Mouse (Mus musculus) forebrain, embryonic 15.5 days (tissue): ENCODE measurements around the gene Mtus2. TPM values are rescaled to one million over a fixed set of nuclear protein-coding genes. Genes with fewer than 3 reads are reported as not detected.
A peak's percentile ranks its signal among the peaks of the same experiment; 100 is the strongest.

Experiments
- ATAC-seq: fragments of 200-750 bp; cut with Nextera tagmentation; replicated peaks from 2 replicates; pipeline ENCODE4 v1.8.0; 2017; ENCODE audit warnings: mild to moderate bottlenecking, moderate TSS enrichment, moderate library complexity
- H3K27ac ChIP-seq: fragments of 300-500 bp; sonication (generic); replicated peaks from 2 replicates; pipeline ENCODE4 v1.5.1; 2015; ENCODE audit warnings: mild to moderate bottlenecking, inconsistent platforms
- H3K27me3 ChIP-seq: fragments of 300-500 bp; sonication (generic); 2 replicates; pipeline ENCODE4 v1.6.1; 2015; ENCODE audit warnings: inconsistent platforms
- H3K36me3 ChIP-seq: fragments of 300-500 bp; sonication (generic); 2 replicates; pipeline ENCODE4 v1.6.1; 2015; ENCODE audit warnings: mild to moderate bottlenecking, inconsistent platforms
- H3K4me1 ChIP-seq: fragments of 300-500 bp; sonication (generic); 2 replicates; pipeline ENCODE4 v1.6.1; 2015; ENCODE audit warnings: inconsistent platforms
- H3K4me2 ChIP-seq: fragments of 300-500 bp; sonication (generic); replicated peaks from 2 replicates; pipeline ENCODE4 v1.6.1; 2015; ENCODE audit warnings: mild to moderate bottlenecking, inconsistent platforms
- H3K4me3 ChIP-seq: fragments of 300-500 bp; sonication (generic); 2 replicates; pipeline ENCODE4 v1.5.1; 2015; ENCODE audit warnings: mild to moderate bottlenecking, inconsistent platforms
- H3K9ac ChIP-seq: fragments of 300-500 bp; sonication (generic); replicated peaks from 2 replicates; pipeline ENCODE4 v1.6.1; 2015; ENCODE audit warnings: mild to moderate bottlenecking, inconsistent platforms
- H3K9me3 ChIP-seq: fragments of 300-500 bp; sonication (generic); 2 replicates; pipeline ENCODE4 v1.6.1; 2016; ENCODE audit warnings: inconsistent platforms
- WGBS: fragments of 180-500 bp; shearing (Covaris S2); methylation state at CpG from one replicate; pipeline ENCODE4 v1.1.7; 2015; ENCODE audit warnings: mixed read lengths; 5-methylcytosine and 5-hydroxymethylcytosine counted together
- polyA plus RNA-seq: library from polyadenylated mRNA; unstranded; fragments of >200 nt; fragmentation: Nextera tagmentation; extraction: Ambion mirVana; gene quantifications from 2 replicates; pipeline ENCODE4 v1.2.1, GENCODE M21; 2015

Mtus2 gene
- polyA plus RNA-seq, 1 experiment from 2014 or later = 20.0 TPM

- no peaks in the 10 kb centered on the region for H3K4me1 ChIP-seq
- H3K4me3 ChIP-seq = no peak overlapping the region
- 49% methylated on average over 10 of the region's 10 CpGs for WGBS
- ATAC-seq = no peak
- H3K9ac ChIP-seq = no peak overlapping the region
- no peak overlapping the region for H3K27ac ChIP-seq
- H3K36me3 ChIP-seq = no peaks in the 10 kb centered on the region
- H3K4me2 ChIP-seq = no peak overlapping the region
- no peaks in the 10 kb centered on the region for H3K9me3 ChIP-seq
- H3K27me3 ChIP-seq = no peaks in the 10 kb centered on the region
These were observed 137.5 kb downstream of the Mtus2 start for GRCm38 (mm10) chr5:148094640-148095039.

DNA sequence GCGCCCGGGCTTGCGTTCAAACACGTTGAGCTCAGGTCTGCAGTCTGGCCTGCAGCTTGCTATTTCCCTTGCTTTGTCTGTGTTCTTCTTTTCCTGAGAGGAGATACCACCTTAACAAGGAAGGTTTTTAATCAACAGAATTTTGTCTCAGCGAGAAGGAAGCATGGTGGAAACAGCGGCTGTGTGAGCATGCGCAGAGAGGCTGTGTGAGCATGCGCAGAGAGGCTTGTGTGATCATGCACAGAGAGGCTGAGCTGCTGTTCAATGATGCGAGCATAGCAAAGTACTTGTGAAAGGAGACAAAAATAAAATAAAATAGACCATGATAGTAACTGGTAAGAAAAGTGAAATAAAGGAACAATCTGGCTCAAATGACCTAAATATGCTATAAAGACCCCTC lies 142.2 kb downstream of the Mtus2 start:
- H3K4me2 ChIP-seq = no peak overlapping the region
- H3K9me3 ChIP-seq = no peaks in the 10 kb centered on the region
- no peak overlapping the region for H3K9ac ChIP-seq
- H3K27me3 ChIP-seq = no peaks in the 10 kb centered on the region
- H3K4me3 ChIP-seq = no peak overlapping the region
- no peak overlapping the region for H3K27ac ChIP-seq
- WGBS = 94% methylated on average over 9 of the region's 9 CpGs
- H3K4me1 ChIP-seq = no peaks in the 10 kb centered on the region
- ATAC-seq = no peak
- no peaks in the 10 kb centered on the region for H3K36me3 ChIP-seq

DNA sequence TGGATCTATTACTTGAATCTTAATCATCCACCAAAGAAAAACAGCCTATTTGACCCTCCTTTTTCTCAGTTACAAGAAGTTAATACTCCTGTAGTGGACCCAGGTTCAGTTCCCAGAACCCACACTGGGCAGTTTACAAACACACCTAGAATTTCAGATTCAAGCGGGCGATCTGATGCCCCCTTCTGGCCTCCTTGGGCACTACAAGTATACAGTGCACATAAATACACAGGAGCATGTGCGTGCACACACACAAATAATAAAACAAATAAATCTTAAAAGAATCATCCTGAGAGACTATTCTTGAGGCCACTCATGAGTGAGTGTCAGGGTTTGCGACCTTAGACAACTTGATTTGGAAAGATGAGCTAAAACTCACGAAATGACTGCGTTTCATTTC lies 150.2 kb downstream of the Mtus2 start:
- no peak overlapping the region for H3K4me3 ChIP-seq
- H3K36me3 ChIP-seq = no peaks in the 10 kb centered on the region
- no peaks in the 10 kb centered on the region for H3K9me3 ChIP-seq
- no peaks in the 10 kb centered on the region for H3K27me3 ChIP-seq
- H3K4me2 ChIP-seq = no peak overlapping the region
- H3K9ac ChIP-seq = no peak overlapping the region
- no peak for ATAC-seq
- 93% methylated on average over 6 of the region's 6 CpGs for WGBS
- 0 out of 2 replicates have a peak, but pooled peaks cover 3% of the 10 kb centered on the region for H3K4me1 ChIP-seq
- H3K27ac ChIP-seq = no peak overlapping the region

DNA sequence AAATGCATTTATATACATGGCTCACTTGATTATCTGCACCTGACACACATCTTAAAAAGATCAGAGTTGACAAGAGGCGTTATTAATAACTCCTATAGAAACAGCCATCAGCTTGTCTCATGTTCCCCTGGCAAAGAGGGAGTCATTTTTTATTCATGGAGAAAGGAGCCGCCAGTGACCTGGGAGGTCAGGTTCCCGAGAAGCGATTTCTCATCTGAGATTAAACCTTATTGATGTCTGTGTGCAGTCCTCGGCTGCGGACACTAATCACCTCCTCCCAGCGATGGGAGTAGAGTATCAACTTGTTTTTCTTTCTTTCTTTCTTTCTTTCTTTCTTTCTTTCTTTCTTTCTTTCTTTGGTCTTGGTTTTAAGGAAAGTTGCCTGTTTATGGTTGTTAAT lies 150.8 kb downstream of the Mtus2 start:
- Histone ChIP-seq H3K36me3 (no peaks in the 10 kb centered on the region), H3K4me1 (0 out of 2 replicates have a peak, but pooled peaks cover 3% of the 10 kb centered on the region), H3K27me3 (no peaks in the 10 kb centered on the region), H3K27ac (no peak overlapping the region), H3K9me3 (no peaks in the 10 kb centered on the region), H3K9ac (no peak overlapping the region), H3K4me2 (no peak overlapping the region), H3K4me3 (no peak overlapping the region)
- no peak for ATAC-seq
- WGBS = 51% methylated on average over 7 of the region's 7 CpGs

GRCm38 (mm10) chr5:148108314-148108713 lies 151.2 kb downstream of the Mtus2 start:
- 57% methylated on average over 9 of the region's 9 CpGs for WGBS
- 0 out of 2 replicates have a peak, but pooled peaks cover 3% of the 10 kb centered on the region for H3K4me1 ChIP-seq
- no peaks in the 10 kb centered on the region for H3K36me3 ChIP-seq
- no peak overlapping the region for H3K4me3 ChIP-seq
- no peaks in the 10 kb centered on the region for H3K27me3 ChIP-seq
- no peak for ATAC-seq
- H3K9me3 ChIP-seq = no peaks in the 10 kb centered on the region
- no peak overlapping the region for H3K9ac ChIP-seq
- no peak overlapping the region for H3K27ac ChIP-seq
- no peak overlapping the region for H3K4me2 ChIP-seq

GRCm38 (mm10) chr5:148115207-148115817 lies 158.2 kb downstream of the Mtus2 start:
- no peak overlapping the region for H3K27ac ChIP-seq
- no peaks in the 10 kb centered on the region for H3K9me3 ChIP-seq
- peak; percentile 71 for ATAC-seq
- no peak overlapping the region for H3K9ac ChIP-seq
- no peak overlapping the region for H3K4me2 ChIP-seq
- H3K36me3 ChIP-seq = no peaks in the 10 kb centered on the region
- no peaks in the 10 kb centered on the region for H3K27me3 ChIP-seq
- H3K4me3 ChIP-seq = no peak overlapping the region
- WGBS = 38% methylated on average over 15 of the region's 15 CpGs
- H3K4me1 ChIP-seq = 0 out of 2 replicates have a peak, but pooled peaks cover 6% of the 10 kb centered on the region

GRCm38 (mm10) chr5:148124354-148124753 lies 167.2 kb downstream of the Mtus2 start:
- Histone ChIP-seq H3K9me3 (no peaks in the 10 kb centered on the region), H3K4me3 (no peak overlapping the region), H3K36me3 (no peaks in the 10 kb centered on the region), H3K27ac (no peak overlapping the region), H3K9ac (no peak overlapping the region), H3K4me1 (no peaks in the 10 kb centered on the region), H3K4me2 (no peak overlapping the region), H3K27me3 (no peaks in the 10 kb centered on the region)
- ATAC-seq = no peak
- WGBS = 70% methylated on average over 12 of the region's 12 CpGs

DNA sequence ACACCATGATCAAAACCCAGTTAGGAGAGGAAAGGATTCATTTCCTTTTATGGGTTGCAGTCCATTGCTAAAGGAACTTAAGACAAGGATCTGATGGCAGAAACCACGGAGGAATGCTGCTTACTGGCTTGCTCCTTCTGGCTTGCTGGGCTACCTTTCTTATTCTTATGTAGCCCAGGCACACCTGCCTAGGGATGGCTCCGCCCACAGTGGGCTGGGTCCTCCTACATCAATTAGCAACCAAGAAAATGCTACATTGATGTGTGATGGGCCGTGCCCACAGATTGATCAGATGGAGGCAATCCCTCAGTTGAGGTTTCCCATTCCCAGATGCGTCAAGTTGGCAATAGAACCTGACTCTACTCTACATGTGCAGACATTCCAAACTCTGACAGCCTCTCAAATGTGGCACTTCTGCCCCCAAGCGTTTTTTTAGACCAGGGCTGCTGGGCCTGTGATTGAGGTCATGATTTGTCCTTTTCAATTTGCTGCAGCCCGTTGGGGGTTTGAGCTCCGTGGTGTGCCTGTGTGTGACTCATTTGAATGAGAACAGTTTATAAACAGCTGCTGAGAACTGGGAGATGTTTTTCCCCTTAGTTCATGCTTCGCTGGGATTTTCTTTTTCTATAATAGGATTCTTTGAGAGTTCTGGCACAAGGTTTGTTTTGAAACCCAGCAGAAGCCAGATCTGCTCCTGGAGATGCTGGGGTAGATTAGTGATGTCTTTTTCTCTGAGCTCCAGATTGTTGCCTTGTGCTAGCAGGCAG lies 173.8 kb downstream of the Mtus2 start:
- H3K36me3 ChIP-seq = no peaks in the 10 kb centered on the region
- ATAC-seq = peak; percentile 46; the same call in 1 of the 2 replicates
- 35% methylated on average over 8 of the region's 8 CpGs for WGBS
- H3K4me3 ChIP-seq = no peak overlapping the region
- H3K9ac ChIP-seq = no peak overlapping the region
- peak overlapping the region; percentile 9; the same call in 1 of the 2 replicates for H3K27ac ChIP-seq
- no peaks in the 10 kb centered on the region for H3K9me3 ChIP-seq
- H3K4me1 ChIP-seq = peaks cover 10% of the 10 kb centered on the region; the same call in 1 of the 2 replicates
- H3K27me3 ChIP-seq = no peaks in the 10 kb centered on the region
- H3K4me2 ChIP-seq = no peak overlapping the region

- Histone ChIP-seq H3K9me3 (no peaks in the 10 kb centered on the region), H3K27me3 (no peaks in the 10 kb centered on the region), H3K4me1 (peaks cover 10% of the 10 kb centered on the region; the same call in 1 of the 2 replicates), H3K4me3 (no peak overlapping the region), H3K9ac (no peak overlapping the region), H3K4me2 (no peak overlapping the region), H3K36me3 (no peaks in the 10 kb centered on the region), H3K27ac (peak overlapping the region; percentile 9; the same call in 1 of the 2 replicates)
- no peak for ATAC-seq
- WGBS = 60% methylated on average over 10 of the region's 10 CpGs
These were observed 174.5 kb downstream of the Mtus2 start for GRCm38 (mm10) chr5:148131458-148132131.

DNA sequence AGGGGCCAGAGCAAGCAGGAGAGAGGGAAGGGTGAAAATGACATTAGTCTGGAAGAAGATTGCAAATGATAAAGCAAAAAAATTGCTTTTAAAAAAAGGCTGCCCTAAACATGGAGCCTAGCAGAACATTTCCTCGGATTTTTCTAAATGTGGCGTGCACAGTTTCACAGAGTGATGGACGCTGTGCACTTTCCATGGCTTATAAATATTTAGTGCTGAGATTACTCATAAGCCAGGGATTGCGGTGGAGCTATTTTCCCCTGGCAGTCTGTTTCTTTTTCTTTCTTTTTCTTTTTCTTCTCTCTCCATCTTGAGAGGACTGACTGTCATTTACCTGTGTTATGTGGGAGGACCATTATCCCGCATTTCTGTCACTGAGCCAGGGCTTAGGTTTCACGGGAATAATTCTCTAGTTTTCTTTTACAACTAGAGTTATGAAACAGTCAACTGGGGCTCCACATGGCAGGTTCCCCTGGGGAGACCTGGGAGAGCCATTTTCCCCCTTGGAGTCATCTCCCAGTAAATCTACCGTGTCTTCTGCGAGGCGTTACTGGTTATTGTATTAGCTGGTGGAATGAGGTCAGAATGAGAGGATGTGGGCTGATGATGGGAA lies 176.4 kb downstream of the Mtus2 start:
- Histone ChIP-seq H3K9me3 (no peaks in the 10 kb centered on the region), H3K4me2 (no peak overlapping the region), H3K36me3 (no peaks in the 10 kb centered on the region), H3K4me1 (peaks cover 10% of the 10 kb centered on the region; the same call in 1 of the 2 replicates), H3K27me3 (no peaks in the 10 kb centered on the region), H3K27ac (no peak overlapping the region), H3K9ac (no peak overlapping the region), H3K4me3 (no peak overlapping the region)
- ATAC-seq = no peak
- WGBS = 84% methylated on average over 9 of the region's 9 CpGs

GRCm38 (mm10) chr5:148141662-148142061 lies 184.5 kb downstream of the Mtus2 start:
- Histone ChIP-seq H3K27ac (no peak overlapping the region), H3K4me2 (no peak overlapping the region), H3K4me1 (peaks cover 10% of the 10 kb centered on the region), H3K9ac (no peak overlapping the region), H3K9me3 (no peaks in the 10 kb centered on the region), H3K4me3 (no peak overlapping the region), H3K27me3 (no peaks in the 10 kb centered on the region), H3K36me3 (no peaks in the 10 kb centered on the region)
- 96% methylated on average over 3 of the region's 3 CpGs for WGBS
- ATAC-seq = no peak
